Mouse (Mus musculus): ENCODE measurements around the gene Rhox2a. TPM values are rescaled to one million over a fixed set of nuclear protein-coding genes. Genes with fewer than 3 reads are reported as not detected.
"Not testable (repeated sequence)": the region's sequence is repeated elsewhere in the genome, so short reads cannot be mapped to it uniquely, and the experiment has no call there.

Gene Rhox2a
- 0.30 TPM in 1 of 2 replicates, not detected in the other for polyA plus RNA-seq (2016; fragmentation: Nextera tagmentation; extraction: Ambion mirVana)

DNA sequence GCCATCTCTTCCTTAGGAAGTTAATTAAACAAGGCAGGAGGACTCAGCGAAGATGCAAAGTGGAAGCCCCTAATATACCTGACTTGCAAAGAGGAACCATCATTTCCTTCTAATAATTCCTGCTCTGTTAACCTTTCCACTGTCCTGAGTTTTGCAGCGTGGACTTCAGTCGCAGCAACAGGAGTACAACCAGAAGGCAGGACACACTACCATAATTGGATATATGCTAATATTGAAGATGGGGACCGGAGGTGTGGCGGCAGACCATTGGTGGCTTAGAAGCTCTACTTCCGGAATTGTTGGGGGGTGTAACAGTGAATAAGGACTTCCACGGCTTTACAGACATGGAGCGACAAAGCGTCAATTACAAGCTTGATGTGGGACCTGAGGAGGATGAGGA is at the start of gene Rhox2a:
Gene Rhox2a (plus strand): TSS at position 301 of the 400 bp plus-strand sequence.
- not testable (repeated sequence) for H3K9me3 ChIP-seq (replicated peaks); H3K4me2 ChIP-seq (replicated peaks); ATAC-seq (ENCODE audit: low FRiP score); H3K4me3 ChIP-seq; H3K36me3 ChIP-seq; H3K9ac ChIP-seq; H3K27ac ChIP-seq; H3K4me1 ChIP-seq; H3K27me3 ChIP-seq
- 100% methylated on average over 2 of the region's 9 CpGs for WGBS

DNA sequence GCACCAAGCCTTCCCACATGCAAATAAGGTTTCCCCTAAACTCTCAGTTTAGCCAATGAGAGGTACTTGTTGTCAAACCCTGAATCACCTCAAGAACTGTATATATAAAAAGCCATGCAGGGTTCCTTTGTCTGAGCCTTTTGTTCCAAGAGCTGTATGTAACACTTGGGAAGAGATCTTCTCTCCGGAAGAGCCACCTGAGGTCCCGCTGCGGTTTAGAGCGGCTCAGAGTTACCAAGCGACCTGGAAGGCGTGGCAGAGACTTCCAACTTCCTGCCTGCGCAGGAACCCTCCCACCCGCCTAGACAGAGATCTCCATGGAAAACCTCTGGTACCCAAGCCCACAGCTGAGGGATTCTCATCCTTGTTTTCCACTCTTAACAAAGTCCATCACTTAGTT is 46.1 kb upstream of the Rhox2a start:
- 62% methylated on average over 8 of the region's 8 CpGs for WGBS
- Histone ChIP-seq H3K27ac (no peak overlapping the region), H3K27me3 (no peaks in the 10 kb centered on the region), H3K4me1 (no peaks in the 10 kb centered on the region), H3K9ac (no peak overlapping the region), H3K4me2 (replicated peaks) (no peak overlapping the region), H3K36me3 (no peaks in the 10 kb centered on the region), H3K9me3 (replicated peaks) (no peaks in the 10 kb centered on the region), H3K4me3 (no peak overlapping the region)
- ATAC-seq (ENCODE audit: low FRiP score) = no peak

DNA sequence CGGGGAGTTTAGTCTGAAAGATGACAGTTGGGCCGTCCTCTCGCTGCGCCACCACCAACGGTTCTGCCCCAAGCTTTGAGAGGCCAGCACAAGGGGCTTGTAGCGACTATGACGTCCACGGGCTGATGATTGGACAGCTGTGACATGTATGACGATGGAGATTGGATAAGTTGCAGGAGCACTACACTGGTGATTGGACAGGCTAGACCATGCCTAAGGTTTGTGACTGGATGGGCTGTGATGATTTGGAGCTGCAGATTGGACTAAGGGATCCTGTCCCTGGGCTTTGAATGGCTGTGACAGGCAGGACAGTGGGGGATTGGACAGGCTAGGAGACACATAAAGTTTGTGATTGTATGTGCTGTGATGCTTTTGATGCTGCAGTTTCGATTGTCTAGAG is 33.8 kb upstream of the Rhox2a start, which contains the start of gene Gm9:
Gene Gm9 (minus strand): TSS at position 101 of the 400 bp plus-strand sequence.
- Histone ChIP-seq H3K36me3 (no peaks in the 10 kb centered on the region), H3K27ac (no peak within 1 kb of the TSS), H3K9me3 (replicated peaks) (no peaks in the 10 kb centered on the region), H3K4me3 (no peak within 1 kb of the TSS), H3K4me1 (no peaks in the 10 kb centered on the region), H3K27me3 (no peaks in the 10 kb centered on the region), H3K9ac (no peak within 1 kb of the TSS), H3K4me2 (replicated peaks) (no peak within 1 kb of the TSS)
- no peak for ATAC-seq (ENCODE audit: low FRiP score)
- 84% methylated on average over 10 of the region's 10 CpGs for WGBS

DNA sequence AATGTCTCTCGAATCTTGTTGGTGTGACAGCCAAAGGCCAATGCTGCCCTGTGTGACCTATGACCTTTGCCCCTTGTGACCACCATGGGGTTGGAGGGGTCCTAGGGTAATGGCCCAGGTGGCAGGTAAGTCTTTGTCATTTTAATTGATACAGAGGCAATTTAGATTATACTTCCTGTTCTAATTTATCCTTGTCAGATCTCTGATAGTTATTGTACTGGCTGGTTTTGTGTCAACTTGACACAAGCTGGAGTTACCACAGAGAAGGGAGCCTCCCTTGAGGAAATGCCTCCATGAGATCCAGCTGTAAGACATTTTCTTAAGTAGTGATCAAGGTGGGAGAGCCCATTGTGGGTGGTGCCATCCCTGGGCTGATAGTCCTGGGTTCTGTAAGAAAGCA is 22.6 kb upstream of the Rhox2a start, which contains the start of gene Rhox1:
Gene Rhox1 (minus strand): TSS at position 101 of the 400 bp plus-strand sequence.
- H3K9me3 ChIP-seq (replicated peaks); ATAC-seq (ENCODE audit: low FRiP score); H3K4me1 ChIP-seq; H3K36me3 ChIP-seq; H3K4me3 ChIP-seq; H3K9ac ChIP-seq; H3K4me2 ChIP-seq (replicated peaks); H3K27ac ChIP-seq; H3K27me3 ChIP-seq: not testable (repeated sequence)
- 90% methylated on average over 1 of the region's 1 CpGs for WGBS

DNA sequence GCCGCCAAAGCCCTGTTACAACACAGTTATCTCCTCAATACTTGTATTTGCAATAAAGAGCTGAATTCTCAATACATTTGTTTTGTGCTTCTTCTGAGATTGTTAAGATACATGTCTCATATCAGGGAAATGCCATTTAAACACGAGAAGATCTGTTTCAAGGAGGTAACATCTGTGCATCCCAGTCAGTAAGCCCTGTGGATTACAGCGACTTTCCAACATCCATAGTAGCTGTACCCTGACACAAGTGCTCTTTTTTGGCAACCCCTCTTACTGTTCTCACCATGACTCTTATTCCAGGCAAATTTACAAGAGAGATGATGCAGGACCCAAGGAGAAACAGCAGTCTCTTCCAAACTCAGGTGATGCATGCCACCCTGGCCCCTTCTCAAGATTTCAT is 4.8 kb downstream of the Rhox2a start, which contains the start of gene Rhox3a:
Gene Rhox3a (plus strand): TSS at position 301 of the 400 bp plus-strand sequence.
- ATAC-seq (ENCODE audit: low FRiP score); H3K9ac ChIP-seq; H3K36me3 ChIP-seq; H3K4me2 ChIP-seq (replicated peaks); H3K9me3 ChIP-seq (replicated peaks); H3K4me1 ChIP-seq; H3K27ac ChIP-seq; H3K27me3 ChIP-seq; H3K4me3 ChIP-seq: not testable (repeated sequence)
- WGBS = 90% methylated on average over 1 of the region's 3 CpGs

DNA sequence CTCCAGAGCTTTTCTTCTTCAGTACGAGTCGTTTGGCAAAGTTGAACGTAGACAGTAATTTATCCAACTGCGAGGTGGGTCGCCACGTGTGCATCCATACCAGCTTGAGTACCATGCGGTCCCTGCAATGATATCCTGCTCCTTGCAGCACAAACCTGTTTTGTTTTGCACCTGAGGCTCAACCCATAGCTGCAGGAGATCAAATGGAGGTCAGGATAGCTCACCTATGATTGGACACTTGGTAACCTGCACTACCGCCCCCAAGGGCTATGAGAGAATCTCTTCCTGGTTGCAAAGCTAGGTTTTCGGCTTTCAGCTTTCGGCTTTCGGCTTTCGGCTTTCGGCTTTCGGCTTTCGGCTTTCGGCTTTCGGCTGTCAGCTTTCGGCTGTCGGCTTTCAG is 20.3 kb downstream of the Rhox2a start, which contains the start of gene Rhox4a:
Gene Rhox4a (plus strand): TSS at position 301 of the 400 bp plus-strand sequence.
- not testable (repeated sequence) for H3K9ac ChIP-seq; H3K9me3 ChIP-seq (replicated peaks); H3K4me2 ChIP-seq (replicated peaks); H3K27ac ChIP-seq; H3K4me3 ChIP-seq; H3K27me3 ChIP-seq; H3K4me1 ChIP-seq; ATAC-seq (ENCODE audit: low FRiP score); H3K36me3 ChIP-seq
- 97% methylated on average over 10 of the region's 19 CpGs for WGBS

Other genes with a start within 250 kb of the Rhox2a start
- not detected in 2 replicates for gene Sowahd, start 196.1 kb upstream of the Rhox2a start, polyA plus RNA-seq (2016; fragmentation: Nextera tagmentation; extraction: Ambion mirVana)
- gene Rpl39, start 159.6 kb upstream of the Rhox2a start, polyA plus RNA-seq (2016; fragmentation: Nextera tagmentation; extraction: Ambion mirVana) = 388 and 426 TPM in 2 replicates
- gene Upf3b, start 134.7 kb upstream of the Rhox2a start, polyA plus RNA-seq (2016; fragmentation: Nextera tagmentation; extraction: Ambion mirVana) = 24.3 and 25.7 TPM in 2 replicates
- 23.9 and 25.7 TPM in 2 replicates for gene Nkap, start 118.2 kb upstream of the Rhox2a start, polyA plus RNA-seq (2016; fragmentation: Nextera tagmentation; extraction: Ambion mirVana)
- gene Akap14, start 76.1 kb upstream of the Rhox2a start, polyA plus RNA-seq (2016; fragmentation: Nextera tagmentation; extraction: Ambion mirVana) = 0.50 and 0.57 TPM in 2 replicates
- gene Ndufa1, start 53.8 kb upstream of the Rhox2a start, polyA plus RNA-seq (2016; fragmentation: Nextera tagmentation; extraction: Ambion mirVana) = 409 and 458 TPM in 2 replicates
- gene Rnf113a1, start 53.7 kb upstream of the Rhox2a start, polyA plus RNA-seq (2016; fragmentation: Nextera tagmentation; extraction: Ambion mirVana) = 16.0 and 19.3 TPM in 2 replicates
- gene Gm9, start 33.9 kb upstream of the Rhox2a start, polyA plus RNA-seq (2016; fragmentation: Nextera tagmentation; extraction: Ambion mirVana) = not detected in 2 replicates
- gene Rhox1, start 22.7 kb upstream of the Rhox2a start, polyA plus RNA-seq (2016; fragmentation: Nextera tagmentation; extraction: Ambion mirVana) = not detected in 2 replicates
- not detected in 2 replicates for gene Rhox3a, start 4.9 kb downstream of the Rhox2a start, polyA plus RNA-seq (2016; fragmentation: Nextera tagmentation; extraction: Ambion mirVana)
- 1.8 TPM in 1 of 2 replicates, not detected in the other for gene Rhox4a, start 20.4 kb downstream of the Rhox2a start, polyA plus RNA-seq (2016; fragmentation: Nextera tagmentation; extraction: Ambion mirVana)
- not detected in 2 replicates for gene Rhox3a2, start 135.1 kb downstream of the Rhox2a start, polyA plus RNA-seq (2016; fragmentation: Nextera tagmentation; extraction: Ambion mirVana)
- 6.9 and 7.8 TPM in 2 replicates for gene Rhox4a2, start 145.9 kb downstream of the Rhox2a start, polyA plus RNA-seq (2016; fragmentation: Nextera tagmentation; extraction: Ambion mirVana)
- 0.67 and 1.2 TPM in 2 replicates for gene Rhox2b, start 167.1 kb downstream of the Rhox2a start, polyA plus RNA-seq (2016; fragmentation: Nextera tagmentation; extraction: Ambion mirVana)
- gene Rhox4b, start 187.5 kb downstream of the Rhox2a start, polyA plus RNA-seq (2016; fragmentation: Nextera tagmentation; extraction: Ambion mirVana) = 1.6 and 2.4 TPM in 2 replicates
- gene Rhox2c, start 208.7 kb downstream of the Rhox2a start, polyA plus RNA-seq (2016; fragmentation: Nextera tagmentation; extraction: Ambion mirVana) = 2.9 and 3.1 TPM in 2 replicates
- not detected in 2 replicates for gene Rhox3c, start 213.6 kb downstream of the Rhox2a start, polyA plus RNA-seq (2016; fragmentation: Nextera tagmentation; extraction: Ambion mirVana)
- not detected in 2 replicates for gene Rhox4c, start 235.4 kb downstream of the Rhox2a start, polyA plus RNA-seq (2016; fragmentation: Nextera tagmentation; extraction: Ambion mirVana)
- gene Rhox2d, start 248.5 kb downstream of the Rhox2a start, polyA plus RNA-seq (2016; fragmentation: Nextera tagmentation; extraction: Ambion mirVana) = 0.54 TPM in 1 of 2 replicates, not detected in the other

All from hindbrain, embryonic 12.5 days (tissue).